Mouse (Mus musculus): ENCODE results near the gene Notch2. TPM values are rescaled to one million over a fixed set of nuclear protein-coding genes. Genes with fewer than 3 reads are reported as not detected.

Notch2 gene
- polyA plus RNA-seq, 1 experiment from 2014 or later: 33.4 TPM

- WGBS (ENCODE audit: missing documents): 59% methylated on average over 4 of the region's 4 CpGs
- no peak overlapping the region for H3K4me3 ChIP-seq (ENCODE audit: inconsistent target)
- no peak overlapping the region for H3K27ac ChIP-seq
- no peaks in the 10 kb centered on the region for H3K36me3 ChIP-seq (ENCODE audit: inconsistent target)
- H3K79me2 ChIP-seq (ENCODE audit: inconsistent target): no peaks in the 10 kb centered on the region
Observed at GRCm38 (mm10) chr3:98156158-98156557, 142.8 kb downstream of the Notch2 start.

- no peak overlapping the region for H3K27ac ChIP-seq
- H3K79me2 ChIP-seq (ENCODE audit: inconsistent target): no peaks in the 10 kb centered on the region
- 0% methylated on average over 2 of the region's 2 CpGs for WGBS (ENCODE audit: missing documents)
- no peak overlapping the region for H3K4me3 ChIP-seq (ENCODE audit: inconsistent target)
- no peaks in the 10 kb centered on the region for H3K36me3 ChIP-seq (ENCODE audit: inconsistent target)
Observed at GRCm38 (mm10) chr3:98157073-98157472, 143.7 kb downstream of the Notch2 start.

DNA sequence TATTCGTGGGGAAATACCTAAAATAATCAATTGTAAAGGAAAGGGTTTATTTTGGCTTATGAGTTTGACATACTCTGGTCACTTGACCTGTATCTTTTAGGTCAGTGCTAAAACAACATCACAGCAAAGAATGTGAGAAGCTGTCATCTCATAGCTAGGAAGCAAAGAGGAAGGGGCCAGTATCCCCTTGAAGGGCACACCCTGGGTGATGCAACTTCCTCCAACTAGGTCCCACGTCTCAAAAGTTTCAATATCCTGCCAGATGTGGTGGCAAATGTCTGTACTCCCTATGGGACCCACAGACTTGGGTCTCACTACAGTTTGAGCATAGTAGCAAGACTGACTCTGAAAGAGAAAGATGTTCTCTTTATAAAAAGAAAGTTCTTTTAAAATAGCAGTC lies 144.3 kb downstream of the Notch2 start:
- Histone ChIP-seq H3K4me3 (ENCODE audit: inconsistent target) (no peak overlapping the region), H3K79me2 (ENCODE audit: inconsistent target) (no peaks in the 10 kb centered on the region), H3K36me3 (ENCODE audit: inconsistent target) (no peaks in the 10 kb centered on the region), H3K27ac (no peak overlapping the region)
- WGBS (ENCODE audit: missing documents): 33% methylated on average over 2 of the region's 2 CpGs

DNA sequence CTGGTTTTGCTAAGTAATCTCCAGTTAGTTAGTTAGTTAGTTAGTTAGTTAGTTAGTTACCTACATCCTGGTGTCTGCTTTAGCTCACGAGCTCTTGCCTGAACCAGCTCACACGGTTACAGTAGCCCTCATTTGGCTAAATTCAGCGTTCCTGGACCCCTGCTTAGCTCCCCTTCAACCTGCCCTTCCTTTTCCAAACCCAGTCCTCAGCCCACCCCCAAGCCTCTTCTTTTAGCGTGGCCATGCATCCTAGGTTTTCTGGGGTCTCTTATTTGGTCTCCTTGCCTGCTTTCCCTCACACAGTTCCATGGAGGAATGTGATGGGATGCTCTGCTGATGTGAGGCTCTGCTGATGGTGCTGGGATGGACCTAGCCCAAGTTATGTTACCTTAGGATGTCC lies 145.3 kb downstream of the Notch2 start:
- WGBS (ENCODE audit: missing documents): 88% methylated on average over 4 of the region's 4 CpGs
- Histone ChIP-seq H3K36me3 (ENCODE audit: inconsistent target) (no peaks in the 10 kb centered on the region), H3K4me3 (ENCODE audit: inconsistent target) (no peak overlapping the region), H3K27ac (no peak overlapping the region), H3K79me2 (ENCODE audit: inconsistent target) (no peaks in the 10 kb centered on the region)

GRCm38 (mm10) chr3:98159289-98159688 lies 146.0 kb downstream of the Notch2 start:
- WGBS (ENCODE audit: missing documents): 65% methylated on average over 4 of the region's 4 CpGs
- H3K4me3 ChIP-seq (ENCODE audit: inconsistent target): no peak overlapping the region
- no peak overlapping the region for H3K27ac ChIP-seq
- no peaks in the 10 kb centered on the region for H3K79me2 ChIP-seq (ENCODE audit: inconsistent target)
- H3K36me3 ChIP-seq (ENCODE audit: inconsistent target): no peaks in the 10 kb centered on the region

DNA sequence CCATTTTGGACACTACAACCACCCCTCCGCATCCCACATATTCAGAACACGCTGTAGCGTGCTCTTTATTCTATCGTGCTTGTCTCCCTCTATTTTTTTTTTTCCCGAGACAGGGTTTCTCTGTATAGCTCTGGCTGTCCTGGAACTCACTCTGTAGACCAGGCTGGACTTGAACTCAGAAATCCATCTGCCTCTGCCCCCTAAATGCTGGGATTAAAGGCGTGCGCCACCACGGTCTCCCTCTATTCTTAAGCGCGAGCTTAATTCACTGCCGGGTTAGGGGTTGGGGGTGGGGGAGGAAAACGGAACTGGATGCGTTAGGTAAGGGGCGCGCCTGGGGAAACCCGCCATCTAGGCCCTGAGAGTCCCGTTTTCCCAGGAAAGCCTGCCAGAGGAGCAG lies 147.0 kb downstream of the Notch2 start, which contains the start of gene Adam30:
Gene Adam30, plus strand, starts transcription at position 301 of the 400 bp plus-strand sequence.
- WGBS (ENCODE audit: missing documents): 93% methylated on average over 17 of the region's 17 CpGs
- no peak within 1 kb of the TSS for H3K27ac ChIP-seq
- no peak within 1 kb of the TSS for H3K4me3 ChIP-seq (ENCODE audit: inconsistent target)
- H3K36me3 ChIP-seq (ENCODE audit: inconsistent target): no peaks in the 10 kb centered on the region
- H3K79me2 ChIP-seq (ENCODE audit: inconsistent target): no peaks in the 10 kb centered on the region

DNA sequence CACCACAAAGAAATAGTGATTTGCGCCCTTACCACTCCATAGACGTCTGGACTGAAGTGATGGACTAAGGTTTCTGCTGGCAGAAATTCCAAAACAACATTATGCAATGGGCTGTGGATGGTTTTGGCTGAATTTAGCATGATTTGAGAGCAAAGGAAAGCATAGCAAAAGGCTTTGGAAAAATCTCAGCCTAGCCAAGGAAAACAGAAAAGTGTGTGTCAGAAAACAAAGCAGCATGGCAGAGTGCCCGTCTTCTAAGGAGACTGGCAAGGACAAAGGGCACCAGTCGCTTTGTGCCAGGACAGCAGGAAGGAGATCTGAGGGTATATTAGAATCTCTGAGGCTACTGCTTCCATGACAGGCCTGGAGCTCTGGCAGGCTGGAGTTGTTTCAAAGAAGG lies 165.0 kb downstream of the Notch2 start:
- H3K36me3 ChIP-seq (ENCODE audit: inconsistent target): no peaks in the 10 kb centered on the region
- 89% methylated on average over 4 of the region's 4 CpGs for WGBS (ENCODE audit: missing documents)
- H3K27ac ChIP-seq: no peak overlapping the region
- no peaks in the 10 kb centered on the region for H3K79me2 ChIP-seq (ENCODE audit: inconsistent target)
- H3K4me3 ChIP-seq (ENCODE audit: inconsistent target): no peak overlapping the region

DNA sequence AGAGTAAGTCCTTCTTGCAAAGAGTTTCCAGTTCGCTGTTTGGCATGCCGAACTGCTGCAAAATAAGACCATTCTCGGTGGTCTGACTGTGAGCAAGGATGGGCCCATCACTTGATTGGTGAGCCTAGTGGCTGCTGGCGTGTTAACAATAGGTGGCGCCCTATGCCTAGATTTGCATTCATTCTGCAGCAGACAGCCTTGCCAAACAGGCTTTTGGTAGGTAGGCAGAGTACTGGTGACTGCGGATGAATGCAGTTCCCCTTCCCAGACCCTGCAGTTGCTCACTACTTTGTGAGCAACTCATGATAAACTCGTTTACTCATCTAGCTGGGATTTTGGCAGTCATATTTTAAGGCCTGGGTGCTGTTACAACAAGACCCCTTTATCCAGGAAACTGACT lies 167.5 kb downstream of the Notch2 start:
- Histone ChIP-seq H3K79me2 (ENCODE audit: inconsistent target) (no peaks in the 10 kb centered on the region), H3K4me3 (ENCODE audit: inconsistent target) (no peak overlapping the region), H3K27ac (no peak overlapping the region), H3K36me3 (ENCODE audit: inconsistent target) (no peaks in the 10 kb centered on the region)
- 53% methylated on average over 7 of the region's 7 CpGs for WGBS (ENCODE audit: missing documents)

DNA sequence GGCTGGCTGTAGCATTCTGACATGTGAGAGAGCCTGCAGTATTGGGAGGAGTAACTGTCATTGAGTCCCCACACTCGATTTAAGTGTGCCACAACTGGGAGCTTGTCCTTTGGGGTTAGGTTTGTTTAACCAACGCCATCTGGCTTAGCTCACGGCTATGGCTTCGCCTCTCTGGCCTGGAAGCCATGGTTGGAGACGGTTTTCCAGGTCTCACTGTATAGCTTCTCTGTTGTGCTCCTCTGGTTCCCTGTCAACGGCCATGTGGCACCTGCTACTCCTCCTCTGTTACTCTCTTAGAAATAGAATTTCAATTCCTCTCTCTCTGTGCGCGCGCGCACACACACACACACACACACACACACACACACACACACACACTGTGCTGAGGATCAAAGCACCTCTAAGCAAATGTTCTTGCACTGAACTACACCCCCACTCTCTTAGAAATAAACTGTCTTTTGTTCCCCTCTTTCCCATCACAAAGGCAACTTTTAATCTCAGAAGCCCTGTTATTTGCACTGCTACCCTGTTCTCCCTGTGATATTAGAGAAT lies 171.9 kb downstream of the Notch2 start:
- no peak overlapping the region for H3K27ac ChIP-seq
- no peaks in the 10 kb centered on the region for H3K36me3 ChIP-seq (ENCODE audit: inconsistent target)
- WGBS (ENCODE audit: missing documents): 81% methylated on average over 10 of the region's 10 CpGs
- H3K4me3 ChIP-seq (ENCODE audit: inconsistent target): no peak overlapping the region
- H3K79me2 ChIP-seq (ENCODE audit: inconsistent target): no peaks in the 10 kb centered on the region

DNA sequence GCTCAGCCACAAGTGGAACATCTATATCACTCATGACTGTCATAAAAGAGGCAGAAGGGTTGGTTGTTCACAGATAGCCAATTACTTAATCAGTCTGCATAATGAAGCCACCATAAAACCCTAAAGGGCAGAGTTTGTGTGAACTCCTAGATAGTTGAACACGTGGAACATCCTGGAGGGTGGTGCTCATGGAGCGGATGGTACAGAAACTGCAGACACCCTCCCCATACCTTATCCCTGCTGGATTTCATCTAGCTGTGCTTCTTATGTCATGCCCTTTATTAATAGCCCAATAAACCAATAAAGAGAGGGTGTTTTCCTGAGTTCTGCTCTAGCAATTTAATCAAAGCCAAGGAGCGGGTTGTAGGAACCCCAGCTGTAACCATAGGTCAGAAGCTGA lies 174.4 kb downstream of the Notch2 start:
- 90% methylated on average over 3 of the region's 3 CpGs for WGBS (ENCODE audit: missing documents)
- no peaks in the 10 kb centered on the region for H3K79me2 ChIP-seq (ENCODE audit: inconsistent target)
- H3K27ac ChIP-seq: no peak overlapping the region
- no peak overlapping the region for H3K4me3 ChIP-seq (ENCODE audit: inconsistent target)
- no peaks in the 10 kb centered on the region for H3K36me3 ChIP-seq (ENCODE audit: inconsistent target)

- WGBS (ENCODE audit: missing documents): 77% methylated on average over 9 of the region's 9 CpGs
- Histone ChIP-seq H3K36me3 (ENCODE audit: inconsistent target) (no peaks in the 10 kb centered on the region), H3K4me3 (ENCODE audit: inconsistent target) (no peak overlapping the region), H3K27ac (no peak overlapping the region), H3K79me2 (ENCODE audit: inconsistent target) (no peaks in the 10 kb centered on the region)
Observed at GRCm38 (mm10) chr3:98197711-98198532, 184.6 kb downstream of the Notch2 start.

- no peaks in the 10 kb centered on the region for H3K79me2 ChIP-seq (ENCODE audit: inconsistent target)
- H3K36me3 ChIP-seq (ENCODE audit: inconsistent target): no peaks in the 10 kb centered on the region
- H3K4me3 ChIP-seq (ENCODE audit: inconsistent target): no peak overlapping the region
- no peak overlapping the region for H3K27ac ChIP-seq
- 73% methylated on average over 5 of the region's 5 CpGs for WGBS (ENCODE audit: missing documents)
Observed at GRCm38 (mm10) chr3:98199747-98200146, 186.4 kb downstream of the Notch2 start.

Other genes with a start within 250 kb of the Notch2 start
- gene Pde4dip, start 124.8 kb upstream of the Notch2 start, polyA plus RNA-seq (2018): 5.4 to 7.6 TPM (median 6.0 TPM) in 3 replicates
- gene Sec22b, start 112.3 kb upstream of the Notch2 start, polyA plus RNA-seq (2018): 34.5 to 49.9 TPM (median 40.5 TPM) in 3 replicates
- gene Adam30, start 147.1 kb downstream of the Notch2 start, polyA plus RNA-seq (2018): not detected in 3 replicates
- gene Reg4, start 208.6 kb downstream of the Notch2 start, polyA plus RNA-seq (2018): not detected in 3 replicates

All from macrophage (primary cell).